Mouse (Mus musculus): Measurements from ENCODE around the gene Olfr1245. TPM values are rescaled to one million over a fixed set of nuclear protein-coding genes. Genes with fewer than 3 reads are reported as not detected.

The Olfr1245 gene
- total RNA-seq (2023) = not detected

GRCm38 (mm10) chr2:89578347-89578746, at the start of gene Olfr1245:
TSS of gene Olfr1245 (minus strand) at chr2:89578447.

GRCm38 (mm10) chr2:89618145-89618544, 39.9 kb upstream of the Olfr1245 start, which contains the start of gene Olfr1248:
TSS of gene Olfr1248 (minus strand) at chr2:89618245.

GRCm38 (mm10) chr2:89614030-89614429, 35.8 kb upstream of the Olfr1245 start, which contains the start of gene Olfr1247:
TSS of gene Olfr1247 (minus strand) at chr2:89614130.

GRCm38 (mm10) chr2:89593057-89593456, 14.8 kb upstream of the Olfr1245 start, which contains the start of gene Olfr1246:
TSS of gene Olfr1246 (minus strand) at chr2:89593157.

GRCm38 (mm10) chr2:89531387-89531786, 46.9 kb downstream of the Olfr1245 start, which contains the start of gene Olfr1243:
TSS of gene Olfr1243 (minus strand) at chr2:89531487.

Other genes with a start within 250 kb of the Olfr1245 start
- gene Olfr1232, start 248.8 kb downstream of the Olfr1245 start, total RNA-seq (2023) = not detected
- gene Olfr1233, start 236.0 kb downstream of the Olfr1245 start, total RNA-seq (2023) = not detected
- not detected for gene Olfr1234, start 213.6 kb downstream of the Olfr1245 start, total RNA-seq (2023)
- gene Olfr1238, start 168.8 kb downstream of the Olfr1245 start, total RNA-seq (2023) = not detected
- gene Olfr1239, start 158.0 kb downstream of the Olfr1245 start, total RNA-seq (2023) = not detected
- not detected for gene Olfr1240, start 135.4 kb downstream of the Olfr1245 start, total RNA-seq (2023)
- not detected for gene Olfr1241, start 91.3 kb downstream of the Olfr1245 start, total RNA-seq (2023)
- gene Olfr1242, start 80.1 kb downstream of the Olfr1245 start, total RNA-seq (2023) = not detected
- gene Olfr1243, start 47.0 kb downstream of the Olfr1245 start, total RNA-seq (2023) = not detected
- not detected for gene Olfr1246, start 14.7 kb upstream of the Olfr1245 start, total RNA-seq (2023)
- gene Olfr1247, start 35.7 kb upstream of the Olfr1245 start, total RNA-seq (2023) = under 1 TPM; 0.18 to 0.20 TPM
- gene Olfr1248, start 39.8 kb upstream of the Olfr1245 start, total RNA-seq (2023) = not detected
- gene Olfr1249, start 56.5 kb upstream of the Olfr1245 start, total RNA-seq (2023) = not detected
- gene Olfr1250, start 83.0 kb upstream of the Olfr1245 start, total RNA-seq (2023) = not detected
- not detected for gene Olfr1251, start 93.5 kb upstream of the Olfr1245 start, total RNA-seq (2023)
- gene Olfr1252, start 146.6 kb upstream of the Olfr1245 start, total RNA-seq (2023) = not detected
- not detected for gene Olfr1253, start 178.6 kb upstream of the Olfr1245 start, total RNA-seq (2023)
- not detected for gene Olfr1254, start 215.2 kb upstream of the Olfr1245 start, total RNA-seq (2023)
- not detected for gene Olfr1255, start 233.6 kb upstream of the Olfr1245 start, total RNA-seq (2023)

Data from neutrophil, adult 59 days (primary cell).